Comparison of ENCODE assay signal across 8 mouse cellular contexts in genomic region chr4:134395977-134396825, GRCm38 (mm10). TPM values are rescaled to one million over a fixed set of nuclear protein-coding genes. Genes with fewer than 3 reads are reported as not detected.
DNase-seq lines count a peak whose midpoint lies in the region; ATAC-seq and TF ChIP-seq lines count a peak whose summit lies in the region.

Pafah2 (plus strand) TSS chr4:134396320.

- no peaks in the 10 kb centered on the region for H3K36me3 ChIP-seq in ES-E14 (ENCODE audit: control insufficient read depth, insufficient read depth, low read length, poor library complexity, severe bottlenecking)
- H3K36me3 ChIP-seq in forebrain, embryonic 15.5 days: no peaks in the 10 kb centered on the region

- H3K4me3 ChIP-seq in ES-E14 (ENCODE audit: insufficient read depth in 1 of 2, low read depth in 1 of 2, low read length in 2 of 2, poor library complexity in 1 of 2, severe bottlenecking in 1 of 2): peak within 1 kb of the TSS; percentile 62 to 63
- peak within 1 kb of the TSS; percentile 45 for H3K4me3 ChIP-seq in forebrain, embryonic 15.5 days
- peak within 1 kb of the TSS; percentile 84 for H3K4me3 ChIP-seq in lung, adult 2 months (replicated peaks; ENCODE audit: extremely low read depth, low read depth, low read length)

- no peak within 1 kb of the TSS for H3K27ac ChIP-seq in ES-E14 (ENCODE audit: insufficient read depth, low read depth, low read length, poor library complexity, severe bottlenecking)
- peak within 1 kb of the TSS; percentile 87 for H3K27ac ChIP-seq in forebrain, embryonic 15.5 days (replicated peaks)

- intact Hi-C loops in heart, postnatal 25 days (cut with DNase I): loop anchor here (1.0 to 2.0 kb wide), 2 partner anchors 73 to 82 kb away; partner anchors contain the start of gene Stmn1

- no peaks in the 10 kb centered on the region for H3K9me3 ChIP-seq in ES-E14 (ENCODE audit: control insufficient read depth, insufficient read depth, low read depth, low read length)
- H3K9me3 ChIP-seq in forebrain, embryonic 15.5 days: no peaks in the 10 kb centered on the region

- in situ Hi-C loops in ES-E14 (cut with MboI; ENCODE audit: low sequenced_read_pairs in 2 of 2, unreplicated experiment in 2 of 2): no loop called here

- peak within 1 kb of the TSS; percentile 63; the same call in 1 of the 2 replicates for H3K9ac ChIP-seq in ES-E14 (ENCODE audit: insufficient read depth, low read depth, low read length, poor library complexity, severe bottlenecking)
- H3K9ac ChIP-seq in forebrain, embryonic 15.5 days (replicated peaks): peak within 1 kb of the TSS; percentile 49

- peak; percentile 99 for ATAC-seq in forebrain, embryonic 15.5 days (replicated peaks)
- peak; percentile 99 for ATAC-seq in neutrophil, adult 5-6 weeks (ENCODE audit: extremely low read depth, insufficient number of reproducible peaks, low FRiP score, poor library complexity, severe bottlenecking)

- H3K4me1 ChIP-seq in ES-E14 (ENCODE audit: control insufficient read depth in 2 of 2, insufficient read depth in 2 of 2, low read length in 2 of 2, poor library complexity in 1 of 2): peaks cover 0 to 7% of the 10 kb centered on the region in 2 experiments; a peak in 1 of 4 replicates
- peaks cover 36% of the 10 kb centered on the region for H3K4me1 ChIP-seq in forebrain, embryonic 15.5 days
- peaks cover 5% of the 10 kb centered on the region for H3K4me1 ChIP-seq in lung, adult 2 months (ENCODE audit: control insufficient read depth, insufficient read depth, low read length)

- H3K4me2 ChIP-seq in forebrain, embryonic 15.5 days (replicated peaks): peak within 1 kb of the TSS; percentile 77

- peak; percentile 93 for TF ChIP-seq CTCF in lung, adult 2 months (IDR thresholded peaks at IDR 0.05; ENCODE audit: insufficient read depth, low read length)

- DNase-seq in ES-E14 (ENCODE audit: low read depth, low spot score): peak; percentile 96
- peak; percentile 97 for DNase-seq in cerebellum, adult 11-12 months
- DNase-seq in heart, postnatal 25 days (ENCODE audit: low spot score): peak; percentile 91
- DNase-seq in layer of hippocampus, adult 18-20 months (ENCODE audit: low spot score in 2 of 2): peak; percentile 95 to 99
- DNase-seq in lung, adult 2 months: peak; percentile 87
- DNase-seq in thymus, adult 18-20 months: peak; percentile 81 to 92

- peak; percentile 34; the same call in 1 of the 2 replicates for TF ChIP-seq POLR2A in lung, adult 2 months (IDR thresholded peaks at IDR 0.05; ENCODE audit: borderline replicate concordance, extremely low read depth, low read depth, low read length)

- under 1% methylated on average over 31 of the region's 31 CpGs for WGBS in forebrain, embryonic 15.5 days
- under 1% methylated on average over 31 of the region's 31 CpGs for WGBS in lung, adult 2 months

- H3K27me3 ChIP-seq in forebrain, embryonic 15.5 days: no peaks in the 10 kb centered on the region

TF ChIP-seq in ES-E14, 5 proteins besides CTCF, POLR2A, EP300 and RAD21:
- TF ChIP-seq MAFK (IDR thresholded peaks at IDR 0.05; ENCODE audit: insufficient read depth, low read depth, low read length) (peak; percentile 75), ZNF384 (IDR thresholded peaks at IDR 0.05; ENCODE audit: low read depth, low read length) (no peak), CHD2 (IDR thresholded peaks at IDR 0.05; ENCODE audit: low read depth, low read length) (peak; percentile 87), HCFC1 (IDR thresholded peaks at IDR 0.05; ENCODE audit: borderline replicate concordance, insufficient read depth, low read length) (peak; percentile 100), ZC3H11A (IDR thresholded peaks at IDR 0.05; ENCODE audit: borderline replicate concordance, low read depth, low read length) (peak; percentile 54; the same call in 1 of the 2 replicates)

RNA-seq across cellular contexts. Expression of gene Pafah2, which starts in this region (rescaled TPM):
- 15.8 and 18.4 TPM in 2 replicates for total RNA-seq in ES-E14 (2012; rRNA removed)
- 7.7 TPM in 2 replicates for polyA plus RNA-seq in forebrain, embryonic 15.5 days (2015; fragmentation: Nextera tagmentation; extraction: Ambion mirVana)
- 1 to 10 TPM; 7.6 to 9.2 TPM for total RNA-seq in heart, postnatal 25 days (2021)
- total RNA-seq in layer of hippocampus, adult 18-20 months (2021): 1 to 10 TPM; 5.0 to 5.9 TPM
- polyA plus RNA-seq in lung, adult 2 months (2012; rRNA removed): 35.6 and 41.0 TPM in 2 replicates
- total RNA-seq in neutrophil, adult 5-6 weeks (2017): 0.12 and 0.74 TPM in 2 replicates

Comparison
In these comparisons a context has a peak if more than half of its experiments do, and no peak if none do; other contexts are left out.
1. Peak in ATAC-seq in neutrophil, adult 5-6 weeks; RNA of the gene not detected or under 1 TPM.